Mouse (Mus musculus) limb, embryonic 13.5 days (tissue): Measurements from ENCODE around the gene Dact3. TPM values are rescaled to one million over a fixed set of nuclear protein-coding genes. Genes with fewer than 3 reads are reported as not detected.
A peak's percentile ranks its signal among the peaks of the same experiment; 100 is the strongest.

Experiments
- ATAC-seq: fragments of 200-750 bp; cut with Nextera tagmentation; 2 replicates; pipeline ENCODE4 v1.8.0; 2017; ENCODE audit warnings: low read depth, moderate number of reproducible peaks, moderate TSS enrichment; ENCODE audit not compliant: low FRiP score
- H3K27ac ChIP-seq: fragments of 300-500 bp; sonication (generic); 2 replicates; pipeline ENCODE4 v1.5.1; 2015; ENCODE audit warnings: inconsistent platforms, mild to moderate bottlenecking, moderate library complexity
- H3K27me3 ChIP-seq: fragments of 300-500 bp; sonication (generic); 2 replicates; pipeline ENCODE4 v1.6.1; 2015; ENCODE audit warnings: mild to moderate bottlenecking, inconsistent platforms
- H3K36me3 ChIP-seq: fragments of 300-500 bp; sonication (generic); 2 replicates; pipeline ENCODE4 v1.6.1; 2015; ENCODE audit warnings: inconsistent platforms, mild to moderate bottlenecking, moderate library complexity
- H3K4me1 ChIP-seq: fragments of 300-500 bp; sonication (generic); 2 replicates; pipeline ENCODE4 v1.6.1; 2015; ENCODE audit warnings: inconsistent platforms
- H3K4me2 ChIP-seq: fragments of 300-500 bp; sonication (generic); replicated peaks from 2 replicates; pipeline ENCODE4 v1.6.1; 2015; ENCODE audit warnings: inconsistent platforms, mild to moderate bottlenecking, moderate library complexity
- H3K4me3 ChIP-seq: fragments of 300-500 bp; sonication (generic); 2 replicates; pipeline ENCODE4 v1.5.1; 2015; ENCODE audit warnings: moderate library complexity, mild to moderate bottlenecking, inconsistent platforms
- H3K9ac ChIP-seq: fragments of 300-500 bp; sonication (generic); 2 replicates; pipeline ENCODE4 v1.6.1; 2015; ENCODE audit warnings: mild to moderate bottlenecking, inconsistent platforms
- H3K9me3 ChIP-seq: fragments of 300-500 bp; sonication (generic); 2 replicates; pipeline ENCODE4 v1.6.1; 2016; ENCODE audit warnings: inconsistent platforms
- WGBS: fragments of 180-500 bp; shearing (Covaris S2); methylation state at CpG from one replicate; pipeline ENCODE4 v1.1.7; 2015; 5-methylcytosine and 5-hydroxymethylcytosine counted together
- polyA plus RNA-seq: library from polyadenylated mRNA; unstranded; fragments of >200 nt; fragmentation: Nextera tagmentation; extraction: Ambion mirVana; gene quantifications from 2 replicates; pipeline ENCODE4 v1.2.1, GENCODE M21; 2015

The Dact3 gene
- polyA plus RNA-seq, 1 experiment from 2014 or later = 5.1 TPM

GRCm38 (mm10) chr7:16859902-16860651 lies 15.0 kb upstream of the Dact3 start:
- no peaks in the 10 kb centered on the region for H3K9me3 ChIP-seq
- H3K9ac ChIP-seq = no peak overlapping the region
- WGBS = 30% methylated on average over 5 of the region's 5 CpGs
- no peaks in the 10 kb centered on the region for H3K4me1 ChIP-seq
- H3K36me3 ChIP-seq = peaks cover 86% of the 10 kb centered on the region
- no peak for ATAC-seq
- no peaks in the 10 kb centered on the region for H3K27me3 ChIP-seq
- H3K4me3 ChIP-seq = no peak overlapping the region
- H3K27ac ChIP-seq = no peak overlapping the region
- no peak overlapping the region for H3K4me2 ChIP-seq

GRCm38 (mm10) chr7:16867488-16867887 lies 7.6 kb upstream of the Dact3 start:
- H3K9me3 ChIP-seq = no peaks in the 10 kb centered on the region
- H3K9ac ChIP-seq = no peak overlapping the region
- H3K4me3 ChIP-seq = no peak overlapping the region
- no peaks in the 10 kb centered on the region for H3K27me3 ChIP-seq
- H3K4me1 ChIP-seq = peaks cover 10% of the 10 kb centered on the region
- H3K27ac ChIP-seq = no peak overlapping the region
- no peak for ATAC-seq
- 79% methylated on average over 3 of the region's 3 CpGs for WGBS
- peaks cover 84% of the 10 kb centered on the region for H3K36me3 ChIP-seq
- H3K4me2 ChIP-seq = no peak overlapping the region

- H3K27me3 ChIP-seq = no peaks in the 10 kb centered on the region
- H3K9me3 ChIP-seq = no peaks in the 10 kb centered on the region
- H3K27ac ChIP-seq = 0 out of 2 replicates have a peak overlapping the region, but pooled peaks have one; percentile 28
- 19% methylated on average over 16 of the region's 16 CpGs for WGBS
- peak overlapping the region; percentile 27 for H3K4me3 ChIP-seq
- H3K4me1 ChIP-seq = peaks cover 12% of the 10 kb centered on the region
- H3K9ac ChIP-seq = peak overlapping the region; percentile 14; the same call in 1 of the 2 replicates
- peak overlapping the region; percentile 56 for H3K4me2 ChIP-seq
- H3K36me3 ChIP-seq = peaks cover 68% of the 10 kb centered on the region
- peak; percentile 91 for ATAC-seq
Observed at GRCm38 (mm10) chr7:16869497-16869896, 5.6 kb upstream of the Dact3 start.

GRCm38 (mm10) chr7:16871600-16871999 lies 3.5 kb upstream of the Dact3 start:
- H3K36me3 ChIP-seq = peaks cover 49% of the 10 kb centered on the region

GRCm38 (mm10) chr7:16872478-16872877 lies 2.6 kb upstream of the Dact3 start:
- H3K36me3 ChIP-seq = peaks cover 41% of the 10 kb centered on the region
- H3K4me1 ChIP-seq = peaks cover 21% of the 10 kb centered on the region
- no peak for ATAC-seq
- no peak overlapping the region for H3K4me3 ChIP-seq
- no peaks in the 10 kb centered on the region for H3K9me3 ChIP-seq
- H3K4me2 ChIP-seq = no peak overlapping the region
- H3K9ac ChIP-seq = no peak overlapping the region
- no peaks in the 10 kb centered on the region for H3K27me3 ChIP-seq
- 91% methylated on average over 9 of the region's 9 CpGs for WGBS
- H3K27ac ChIP-seq = no peak overlapping the region

More at GRCm38 (mm10) chr7:16871600-16871999, 3.5 kb upstream of the Dact3 start:
- ATAC-seq = no peak
- no peaks in the 10 kb centered on the region for H3K27me3 ChIP-seq
- WGBS = 78% methylated on average over 10 of the region's 10 CpGs
- H3K4me3 ChIP-seq = no peak overlapping the region
- 0 out of 2 replicates have a peak overlapping the region, but pooled peaks have one; percentile 22 for H3K27ac ChIP-seq
- H3K9me3 ChIP-seq = no peaks in the 10 kb centered on the region
- H3K4me2 ChIP-seq = no peak overlapping the region
- no peak overlapping the region for H3K9ac ChIP-seq
- peaks cover 13% of the 10 kb centered on the region for H3K4me1 ChIP-seq

DNA sequence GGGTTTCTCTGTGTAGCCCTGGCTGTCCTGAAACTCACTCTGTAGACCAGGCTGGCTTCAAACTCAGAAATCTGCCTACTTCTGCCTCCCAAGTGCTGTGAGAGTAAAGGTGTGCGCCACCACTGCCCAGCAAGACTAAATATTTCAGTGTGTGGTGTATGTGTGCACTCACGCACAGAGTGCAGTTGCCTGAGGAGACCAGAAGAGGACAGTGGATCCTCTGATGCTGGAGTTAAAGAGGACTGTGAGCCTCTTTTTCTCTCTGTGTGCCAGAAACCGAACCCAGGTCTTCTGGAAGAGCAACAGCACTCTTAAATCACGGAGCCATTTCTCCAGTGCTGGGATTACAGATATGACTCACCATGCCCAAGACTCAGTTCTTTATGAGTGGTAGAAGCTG lies 1.7 kb upstream of the Dact3 start:
- Histone ChIP-seq H3K4me2 (no peak overlapping the region), H3K4me3 (no peak overlapping the region), H3K9ac (no peak overlapping the region), H3K9me3 (no peaks in the 10 kb centered on the region), H3K4me1 (peaks cover 24% of the 10 kb centered on the region), H3K36me3 (peaks cover 39% of the 10 kb centered on the region), H3K27ac (no peak overlapping the region), H3K27me3 (no peaks in the 10 kb centered on the region)
- WGBS = 90% methylated on average over 4 of the region's 4 CpGs
- ATAC-seq = no peak

DNA sequence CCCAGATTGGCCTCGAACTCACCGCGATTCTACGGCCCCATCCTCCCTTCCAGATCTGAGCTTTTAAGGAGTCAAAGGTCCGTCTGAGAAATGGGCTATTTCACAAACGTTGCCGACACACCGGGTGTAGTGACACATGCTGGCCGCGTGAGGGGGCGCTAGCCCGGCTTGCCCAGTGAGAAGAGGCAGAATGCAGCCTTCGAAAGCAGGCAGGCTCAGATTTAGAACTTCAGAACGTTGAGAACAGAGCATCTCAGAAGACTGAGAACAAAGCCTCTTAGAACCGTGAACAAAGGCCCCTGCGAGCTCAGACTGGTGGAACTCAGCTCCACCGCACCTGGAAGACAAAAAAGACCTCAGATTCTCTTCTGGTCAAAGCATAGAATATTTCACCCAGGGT lies 927 bp upstream of the Dact3 start:
- peak overlapping the region; percentile 93 for H3K27ac ChIP-seq
- no peaks in the 10 kb centered on the region for H3K27me3 ChIP-seq
- peak overlapping the region; percentile 38 for H3K4me3 ChIP-seq
- H3K9ac ChIP-seq = no peak overlapping the region
- H3K36me3 ChIP-seq = peaks cover 42% of the 10 kb centered on the region
- H3K9me3 ChIP-seq = no peaks in the 10 kb centered on the region
- WGBS = 4% methylated on average over 17 of the region's 17 CpGs
- H3K4me1 ChIP-seq = peaks cover 26% of the 10 kb centered on the region
- peak overlapping the region; percentile 91 for H3K4me2 ChIP-seq
- no peak for ATAC-seq

DNA sequence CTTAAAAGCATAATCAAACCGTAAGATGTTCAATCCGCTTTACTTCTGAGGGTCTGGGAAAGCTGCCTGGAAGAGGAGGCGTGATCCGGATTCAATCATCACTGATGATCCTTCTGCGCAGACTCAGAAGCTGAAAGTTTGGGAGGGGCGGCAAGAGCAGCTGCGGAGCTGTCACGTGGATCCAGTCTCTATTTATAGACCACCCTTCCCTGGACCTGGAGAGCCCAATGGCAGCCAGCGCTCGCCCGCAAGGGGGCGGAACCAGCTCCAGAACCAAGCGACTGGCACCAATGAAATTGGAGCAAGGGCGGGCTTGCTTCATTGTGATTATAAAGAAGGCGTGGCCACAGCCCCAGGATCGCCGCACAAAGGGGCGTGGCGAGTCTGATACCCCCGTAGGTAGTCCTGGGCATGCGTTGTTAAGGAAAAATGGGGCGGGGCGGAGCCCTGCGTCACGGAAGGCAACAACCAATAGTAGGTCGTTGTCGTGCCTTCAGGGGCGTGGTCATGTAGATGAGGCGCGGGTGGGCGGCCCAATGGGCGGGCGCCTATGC lies 284 bp upstream of the Dact3 start:
- Histone ChIP-seq H3K4me1 (peaks cover 24% of the 10 kb centered on the region), H3K9ac (no peak overlapping the region), H3K9me3 (no peaks in the 10 kb centered on the region), H3K4me3 (peak overlapping the region; percentile 94), H3K27ac (peak overlapping the region; percentile 93), H3K36me3 (peaks cover 40% of the 10 kb centered on the region), H3K27me3 (no peaks in the 10 kb centered on the region), H3K4me2 (peak overlapping the region; percentile 91)
- ATAC-seq = peak; percentile 95
- WGBS = 0% methylated on average over 33 of the region's 33 CpGs

DNA sequence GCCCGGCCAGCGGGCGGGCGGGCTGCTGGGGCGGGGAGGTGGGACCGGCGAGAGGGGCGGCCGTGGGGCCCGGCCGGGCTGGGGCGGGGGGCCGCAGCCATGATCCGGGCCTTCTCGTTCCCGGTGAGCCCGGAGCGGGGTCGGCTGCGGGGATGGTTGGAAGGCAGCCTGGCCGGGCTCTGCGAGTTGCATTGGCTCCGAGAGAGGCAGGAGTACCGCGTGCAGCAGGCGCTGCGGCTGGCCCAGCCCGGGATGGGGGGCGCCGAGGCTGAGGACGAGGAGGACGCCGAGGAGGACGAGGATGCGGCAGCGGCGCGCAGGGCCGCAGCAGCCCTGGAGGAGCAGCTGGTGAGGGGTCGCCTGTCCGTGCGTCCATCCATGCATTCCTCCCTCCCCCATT lies 209 bp downstream of the Dact3 start:
- Histone ChIP-seq H3K36me3 (peaks cover 38% of the 10 kb centered on the region), H3K27ac (peak overlapping the region; percentile 93), H3K4me2 (peak overlapping the region; percentile 91), H3K27me3 (no peaks in the 10 kb centered on the region), H3K4me1 (peaks cover 26% of the 10 kb centered on the region), H3K9ac (peak overlapping the region; percentile 93), H3K4me3 (peak overlapping the region; percentile 94), H3K9me3 (no peaks in the 10 kb centered on the region)
- ATAC-seq = no peak
- under 1% methylated on average over 41 of the region's 42 CpGs for WGBS

DNA sequence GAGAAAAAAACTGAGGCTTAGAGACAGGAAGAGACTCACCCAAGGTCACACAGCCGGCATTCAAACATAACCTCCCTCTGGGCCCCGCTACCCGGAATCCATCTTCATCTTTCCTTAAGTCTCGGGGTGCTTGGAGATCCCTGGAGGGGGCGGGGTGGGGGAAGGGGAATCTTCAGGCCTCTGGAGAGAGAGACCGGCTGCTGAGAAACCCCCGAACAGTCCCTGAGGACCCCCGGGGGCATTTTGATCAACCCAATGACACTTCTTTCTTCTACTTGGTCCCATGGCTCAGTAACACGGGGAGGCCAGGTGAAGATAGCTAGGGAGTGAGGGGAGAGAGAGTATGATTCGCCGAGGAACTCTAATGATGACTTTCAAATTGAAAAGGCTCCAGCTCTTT lies 889 bp downstream of the Dact3 start:
- 4% methylated on average over 11 of the region's 11 CpGs for WGBS
- Histone ChIP-seq H3K27ac (peak overlapping the region; percentile 93), H3K4me1 (peaks cover 33% of the 10 kb centered on the region), H3K4me2 (peak overlapping the region; percentile 91), H3K27me3 (no peaks in the 10 kb centered on the region), H3K9me3 (no peaks in the 10 kb centered on the region), H3K4me3 (peak overlapping the region; percentile 94), H3K36me3 (peaks cover 33% of the 10 kb centered on the region), H3K9ac (peak overlapping the region; percentile 93)
- ATAC-seq = no peak

GRCm38 (mm10) chr7:16876608-16877007 lies 1.5 kb downstream of the Dact3 start:
- WGBS = 0% methylated on average over 12 of the region's 13 CpGs
- Histone ChIP-seq H3K4me3 (peak overlapping the region; percentile 94), H3K36me3 (peaks cover 33% of the 10 kb centered on the region), H3K4me1 (peaks cover 34% of the 10 kb centered on the region), H3K9ac (peak overlapping the region; percentile 93), H3K4me2 (peak overlapping the region; percentile 91), H3K9me3 (no peaks in the 10 kb centered on the region), H3K27ac (peak overlapping the region; percentile 93), H3K27me3 (no peaks in the 10 kb centered on the region)
- peak; percentile 16 for ATAC-seq

DNA sequence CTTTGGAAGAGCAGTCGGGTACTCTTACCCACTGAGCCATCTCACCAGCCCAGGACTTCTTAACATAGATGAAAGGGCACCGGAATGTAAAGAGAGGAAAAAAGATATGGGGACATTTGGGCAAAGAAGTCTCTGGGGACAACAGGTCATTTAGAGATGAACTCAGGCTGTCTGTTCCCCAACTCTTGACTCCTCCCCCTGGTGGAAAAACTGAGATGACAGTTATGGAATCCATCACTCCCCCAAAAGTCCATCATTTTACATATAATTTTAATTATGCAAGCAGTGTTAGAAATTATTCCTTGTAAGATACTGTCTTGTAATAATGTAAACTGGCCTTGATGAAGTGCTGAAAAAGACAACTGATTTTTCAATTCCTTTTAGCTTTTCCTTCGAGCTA lies 2.6 kb downstream of the Dact3 start:
- no peaks in the 10 kb centered on the region for H3K9me3 ChIP-seq
- WGBS = 83% methylated on average over 3 of the region's 3 CpGs
- H3K36me3 ChIP-seq = peaks cover 34% of the 10 kb centered on the region
- no peak overlapping the region for H3K4me3 ChIP-seq
- peak overlapping the region; percentile 91 for H3K4me2 ChIP-seq
- peaks cover 34% of the 10 kb centered on the region for H3K4me1 ChIP-seq
- no peak overlapping the region for H3K27ac ChIP-seq
- H3K27me3 ChIP-seq = no peaks in the 10 kb centered on the region
- H3K9ac ChIP-seq = no peak overlapping the region
- ATAC-seq = no peak
